Mouse (Mus musculus) hindbrain, embryonic 12.5 days (tissue): Measurements from ENCODE around the gene Palm2. TPM values are rescaled to one million over a fixed set of nuclear protein-coding genes. Genes with fewer than 3 reads are reported as not detected.

Experiments
- ATAC-seq: fragments of 200-750 bp; cut with Nextera tagmentation; 2 replicates; pipeline ENCODE4 v1.8.0; 2017; ENCODE audit warnings: moderate TSS enrichment; ENCODE audit not compliant: low FRiP score
- H3K27ac ChIP-seq: fragments of 300-500 bp; sonication (generic); 2 replicates; pipeline ENCODE4 v1.5.1; 2016; ENCODE audit warnings: mild to moderate bottlenecking
- H3K27me3 ChIP-seq: fragments of 300-500 bp; sonication (generic); 2 replicates; pipeline ENCODE4 v1.6.1; 2016; ENCODE audit warnings: mild to moderate bottlenecking
- H3K36me3 ChIP-seq: fragments of 300-500 bp; sonication (generic); 2 replicates; pipeline ENCODE4 v1.6.1; 2016; ENCODE audit warnings: mild to moderate bottlenecking
- H3K4me1 ChIP-seq: fragments of 300-500 bp; sonication (generic); 2 replicates; pipeline ENCODE4 v1.6.1; 2016
- H3K4me2 ChIP-seq: fragments of 300-500 bp; sonication (generic); replicated peaks from 2 replicates; pipeline ENCODE4 v1.6.1; 2016; ENCODE audit warnings: mild to moderate bottlenecking
- H3K4me3 ChIP-seq: fragments of 300-500 bp; sonication (generic); 2 replicates; pipeline ENCODE4 v1.5.1; 2016; ENCODE audit warnings: mild to moderate bottlenecking
- H3K9ac ChIP-seq: fragments of 300-500 bp; sonication (generic); 2 replicates; pipeline ENCODE4 v1.6.1; 2016; ENCODE audit warnings: mild to moderate bottlenecking, moderate library complexity
- H3K9me3 ChIP-seq: fragments of 300-500 bp; sonication (generic); replicated peaks from 2 replicates; pipeline ENCODE4 v1.6.1; 2016; ENCODE audit warnings: mild to moderate bottlenecking
- WGBS: fragments of 180-500 bp; shearing (Covaris S2); methylation state at CpG from one replicate; pipeline ENCODE4 v1.1.7; 2016; 5-methylcytosine and 5-hydroxymethylcytosine counted together
- polyA plus RNA-seq: library from polyadenylated mRNA; unstranded; fragments of >200 nt; fragmentation: Nextera tagmentation; extraction: Ambion mirVana; gene quantifications from 2 replicates; pipeline ENCODE4 v1.2.1, GENCODE M21; 2016

Gene Palm2
- polyA plus RNA-seq, 1 experiment from 2014 or later: 6.0 TPM

GRCm38 (mm10) chr4:57515356-57515755 is 81.3 kb downstream of the Palm2 start:
- H3K27me3 ChIP-seq: no peaks in the 10 kb centered on the region
- no peak for ATAC-seq
- WGBS: 71% methylated on average over 2 of the region's 2 CpGs
- no peak overlapping the region for H3K4me3 ChIP-seq
- H3K9me3 ChIP-seq: no peaks in the 10 kb centered on the region
- no peaks in the 10 kb centered on the region for H3K4me1 ChIP-seq
- H3K27ac ChIP-seq: no peak overlapping the region
- H3K4me2 ChIP-seq: no peak overlapping the region
- no peak overlapping the region for H3K9ac ChIP-seq
- no peaks in the 10 kb centered on the region for H3K36me3 ChIP-seq

- H3K9me3 ChIP-seq: no peaks in the 10 kb centered on the region
- no peak overlapping the region for H3K4me2 ChIP-seq
- no peak for ATAC-seq
- no peak overlapping the region for H3K27ac ChIP-seq
- H3K27me3 ChIP-seq: no peaks in the 10 kb centered on the region
- no peak overlapping the region for H3K9ac ChIP-seq
- H3K4me3 ChIP-seq: no peak overlapping the region
- no peaks in the 10 kb centered on the region for H3K4me1 ChIP-seq
- no peaks in the 10 kb centered on the region for H3K36me3 ChIP-seq
- WGBS: 96% methylated on average over 15 of the region's 15 CpGs
These were observed 89.4 kb downstream of the Palm2 start for GRCm38 (mm10) chr4:57523456-57523855.

GRCm38 (mm10) chr4:57524461-57524860 is 90.4 kb downstream of the Palm2 start:
- no peaks in the 10 kb centered on the region for H3K9me3 ChIP-seq
- H3K4me3 ChIP-seq: no peak overlapping the region
- H3K9ac ChIP-seq: no peak overlapping the region
- WGBS: 90% methylated on average over 3 of the region's 3 CpGs
- ATAC-seq: no peak
- no peaks in the 10 kb centered on the region for H3K27me3 ChIP-seq
- H3K4me2 ChIP-seq: no peak overlapping the region
- H3K4me1 ChIP-seq: no peaks in the 10 kb centered on the region
- H3K27ac ChIP-seq: no peak overlapping the region
- H3K36me3 ChIP-seq: no peaks in the 10 kb centered on the region

GRCm38 (mm10) chr4:57525221-57526011 is 91.4 kb downstream of the Palm2 start:
- no peaks in the 10 kb centered on the region for H3K27me3 ChIP-seq
- ATAC-seq: no peak
- no peak overlapping the region for H3K27ac ChIP-seq
- H3K4me2 ChIP-seq: no peak overlapping the region
- no peak overlapping the region for H3K4me3 ChIP-seq
- 78% methylated on average over 9 of the region's 9 CpGs for whole genome bisulfite sequencing
- H3K9me3 ChIP-seq: no peaks in the 10 kb centered on the region
- H3K9ac ChIP-seq: no peak overlapping the region
- no peaks in the 10 kb centered on the region for H3K36me3 ChIP-seq
- no peaks in the 10 kb centered on the region for H3K4me1 ChIP-seq

GRCm38 (mm10) chr4:57528296-57528695 is 94.2 kb downstream of the Palm2 start:
- Histone ChIP-seq H3K4me1 (no peaks in the 10 kb centered on the region), H3K4me2 (no peak overlapping the region), H3K9ac (no peak overlapping the region), H3K4me3 (no peak overlapping the region), H3K27me3 (no peaks in the 10 kb centered on the region), H3K36me3 (no peaks in the 10 kb centered on the region), H3K27ac (no peak overlapping the region), H3K9me3 (no peaks in the 10 kb centered on the region)
- ATAC-seq: no peak

- Histone ChIP-seq H3K4me2 (no peak overlapping the region), H3K9ac (no peak overlapping the region), H3K4me3 (no peak overlapping the region), H3K27ac (no peak overlapping the region), H3K27me3 (no peaks in the 10 kb centered on the region), H3K36me3 (no peaks in the 10 kb centered on the region), H3K4me1 (peaks cover 6% of the 10 kb centered on the region), H3K9me3 (no peaks in the 10 kb centered on the region)
- WGBS: 81% methylated on average over 6 of the region's 6 CpGs
- ATAC-seq: no peak
These were observed 99.6 kb downstream of the Palm2 start for GRCm38 (mm10) chr4:57533686-57534085.

- no peaks in the 10 kb centered on the region for H3K27me3 ChIP-seq
- H3K27ac ChIP-seq: no peak overlapping the region
- ATAC-seq: no peak
- no peak overlapping the region for H3K4me3 ChIP-seq
- peaks cover 6% of the 10 kb centered on the region for H3K4me1 ChIP-seq
- no peak overlapping the region for H3K4me2 ChIP-seq
- 76% methylated on average over 6 of the region's 6 CpGs for WGBS
- H3K9ac ChIP-seq: no peak overlapping the region
- no peaks in the 10 kb centered on the region for H3K9me3 ChIP-seq
- H3K36me3 ChIP-seq: no peaks in the 10 kb centered on the region
These were observed 100.2 kb downstream of the Palm2 start for GRCm38 (mm10) chr4:57534232-57534631.

GRCm38 (mm10) chr4:57535087-57535486 is 101.0 kb downstream of the Palm2 start:
- Histone ChIP-seq H3K9me3 (no peaks in the 10 kb centered on the region), H3K36me3 (no peaks in the 10 kb centered on the region), H3K4me1 (peaks cover 6% of the 10 kb centered on the region), H3K4me3 (no peak overlapping the region), H3K4me2 (no peak overlapping the region), H3K9ac (no peak overlapping the region), H3K27me3 (no peaks in the 10 kb centered on the region), H3K27ac (no peak overlapping the region)
- no peak for ATAC-seq
- WGBS: 87% methylated on average over 4 of the region's 4 CpGs

GRCm38 (mm10) chr4:57538029-57538688 is 104.1 kb downstream of the Palm2 start:
- no peaks in the 10 kb centered on the region for H3K9me3 ChIP-seq
- peaks cover 6% of the 10 kb centered on the region for H3K4me1 ChIP-seq
- no peak overlapping the region for H3K27ac ChIP-seq
- H3K4me2 ChIP-seq: no peak overlapping the region
- H3K27me3 ChIP-seq: no peaks in the 10 kb centered on the region
- no peak overlapping the region for H3K4me3 ChIP-seq
- H3K9ac ChIP-seq: no peak overlapping the region
- 19% methylated on average over 4 of the region's 4 CpGs for WGBS
- no peaks in the 10 kb centered on the region for H3K36me3 ChIP-seq
- no peak for ATAC-seq

GRCm38 (mm10) chr4:57543692-57544256 is 109.7 kb downstream of the Palm2 start:
- ATAC-seq: peak; percentile 80
- Histone ChIP-seq H3K9me3 (no peaks in the 10 kb centered on the region), H3K36me3 (no peaks in the 10 kb centered on the region), H3K27me3 (no peaks in the 10 kb centered on the region), H3K27ac (peak overlapping the region; percentile 80), H3K4me2 (peak overlapping the region; percentile 5; the same call in 1 of the 2 replicates), H3K4me3 (no peak overlapping the region), H3K9ac (no peak overlapping the region), H3K4me1 (peaks cover 12% of the 10 kb centered on the region)
- 4% methylated on average over 6 of the region's 6 CpGs for WGBS

- peaks cover 12% of the 10 kb centered on the region for H3K4me1 ChIP-seq
- no peak overlapping the region for H3K27ac ChIP-seq
- no peak for ATAC-seq
- H3K27me3 ChIP-seq: no peaks in the 10 kb centered on the region
- no peak overlapping the region for H3K4me3 ChIP-seq
- H3K9me3 ChIP-seq: no peaks in the 10 kb centered on the region
- H3K9ac ChIP-seq: no peak overlapping the region
- H3K36me3 ChIP-seq: no peaks in the 10 kb centered on the region
- H3K4me2 ChIP-seq: no peak overlapping the region
- WGBS: 93% methylated on average over 7 of the region's 7 CpGs
These were observed 113.7 kb downstream of the Palm2 start for GRCm38 (mm10) chr4:57547785-57548184.

GRCm38 (mm10) chr4:57550216-57550615 is 116.2 kb downstream of the Palm2 start:
- 31% methylated on average over 1 of the region's 1 CpGs for WGBS

More at GRCm38 (mm10) chr4:57550216-57550615, 116.2 kb downstream of the Palm2 start:
- Histone ChIP-seq H3K9ac (no peak overlapping the region), H3K4me3 (no peak overlapping the region), H3K4me2 (no peak overlapping the region), H3K4me1 (no peaks in the 10 kb centered on the region), H3K27ac (no peak overlapping the region), H3K9me3 (no peaks in the 10 kb centered on the region), H3K27me3 (no peaks in the 10 kb centered on the region), H3K36me3 (no peaks in the 10 kb centered on the region)
- ATAC-seq: no peak
